Mouse (Mus musculus) MEL (cell line): ENCODE measurements at regions not wholly inside any gene's neighbourhood (a gene's known extent, or its start where the extent isn't known, plus 50 kb on each side); places are given as distances from the start of the nearest gene placed in this dataset.

Experiments
- DNase-seq: peaks from one replicate; pipeline ENCODE4 v3.0.0; 2011; ENCODE audit warnings: low read depth, low spot score
- H3K27ac ChIP-seq: 2 replicates; pipeline ENCODE4 v1.5.1; 2012; ENCODE audit warnings: low read depth, mild to moderate bottlenecking, control low read depth, low read length, moderate library complexity; ENCODE audit not compliant: control insufficient read depth
- H3K27me3 ChIP-seq, 2 experiments: fragments of 150-350 bp in 1 of 2; sonication (generic) in 1 of 2; 2 replicates each; pipeline ENCODE4 v1.6.1; 2012; ENCODE audit warnings: low read length in 2 of 2, mild to moderate bottlenecking in 2 of 2, improper control_type of control experiment in 1 of 2, moderate library complexity in 1 of 2; ENCODE audit not compliant: insufficient read depth in 2 of 2, control insufficient read depth in 1 of 2
- H3K36me3 ChIP-seq, 2 experiments: 2 replicates each; pipeline ENCODE4 v1.6.1; 2012 to 2014; ENCODE audit warnings: low read length in 2 of 2, improper control_type of control experiment in 1 of 2, inconsistent platforms in 1 of 2, mild to moderate bottlenecking in 1 of 2; ENCODE audit not compliant: insufficient read depth in 2 of 2, control insufficient read depth in 1 of 2
- H3K4me1 ChIP-seq, 2 experiments: fragments of 150-350 bp in 1 of 2; sonication (generic) in 1 of 2; 2 replicates each; pipeline ENCODE4 v1.6.1; 2012; ENCODE audit warnings: low read length in 2 of 2, improper control_type of control experiment in 1 of 2, mild to moderate bottlenecking in 1 of 2; ENCODE audit not compliant: insufficient read depth in 2 of 2, control insufficient read depth in 1 of 2
- H3K4me3 ChIP-seq, 2 experiments: fragments of 150-350 bp in 1 of 2; sonication (generic) in 1 of 2; 2 replicates each; pipeline ENCODE4 v1.5.1; 2012; ENCODE audit warnings: low read depth in 2 of 2, low read length in 2 of 2, mild to moderate bottlenecking in 2 of 2, moderate library complexity in 2 of 2, control low read depth in 1 of 2, improper control_type of control experiment in 1 of 2; ENCODE audit not compliant: control insufficient read depth in 1 of 2, insufficient read depth in 1 of 2
- H3K79me2 ChIP-seq: 2 replicates; pipeline ENCODE4 v1.6.1; 2012; ENCODE audit warnings: mild to moderate bottlenecking, low read length, moderate library complexity; ENCODE audit not compliant: control insufficient read depth, poor library complexity, insufficient read depth
- H3K9ac ChIP-seq: 2 replicates; pipeline ENCODE4 v1.6.1; 2012; ENCODE audit warnings: low read depth, mild to moderate bottlenecking, control low read depth, low read length, moderate library complexity; ENCODE audit not compliant: control insufficient read depth, poor library complexity, severe bottlenecking
- H3K9me3 ChIP-seq: fragments of 150-350 bp; sonication (generic); replicated peaks from 2 replicates; pipeline ENCODE4 v1.6.1; 2012; ENCODE audit warnings: mild to moderate bottlenecking, low read length, improper control_type of control experiment, moderate library complexity; ENCODE audit not compliant: insufficient read depth
- CTCF ChIP-seq, 3 experiments: IDR thresholded peaks in 2 of 3; conservative IDR thresholded peaks in 1 of 3; 2 replicates each; pipeline ENCODE4 v1.5.1; 2011 to 2012; ENCODE audit warnings: low read length in 3 of 3, low read depth in 2 of 3, mild to moderate bottlenecking in 2 of 3, improper control_type of control experiment in 1 of 3, inconsistent platforms in 1 of 3, mixed read lengths in 1 of 3, moderate library complexity in 1 of 3; ENCODE audit not compliant: control insufficient read depth in 1 of 3, insufficient read depth in 1 of 3, poor library complexity in 1 of 3, severe bottlenecking in 1 of 3
- ELF1 ChIP-seq: IDR thresholded peaks from 2 replicates; pipeline ENCODE4 v1.6.1; 2014; ENCODE audit warnings: low read depth, mild to moderate bottlenecking, inconsistent platforms, low read length, improper control_type of control experiment, moderate library complexity
- EP300 ChIP-seq, 2 experiments: IDR thresholded peaks; 2 replicates each; pipeline ENCODE4 v1.6.1; 2011; ENCODE audit warnings: improper control_type of control experiment in 2 of 2, low read length in 2 of 2, low read depth in 1 of 2, mild to moderate bottlenecking in 1 of 2
- ETS1 ChIP-seq: IDR thresholded peaks from 2 replicates; pipeline ENCODE4 v1.6.1; 2012; ENCODE audit warnings: low read depth, mild to moderate bottlenecking, inconsistent platforms, low read length, improper control_type of control experiment, moderate library complexity
- GATA1 ChIP-seq: IDR thresholded peaks from 2 replicates; pipeline ENCODE4 v1.6.1; 2011; ENCODE audit warnings: low read depth, low read length, improper control_type of control experiment
- HCFC1 ChIP-seq: IDR thresholded peaks from 2 replicates; pipeline ENCODE4 v1.6.1; 2012; ENCODE audit warnings: low read depth, mild to moderate bottlenecking, inconsistent platforms, low read length, improper control_type of control experiment, moderate library complexity
- JUND ChIP-seq: IDR thresholded peaks from 2 replicates; pipeline ENCODE4 v1.6.1; 2011; ENCODE audit warnings: low read depth, mild to moderate bottlenecking, improper control_type of control experiment, low read length
- KAT2A ChIP-seq: conservative IDR thresholded peaks from 2 replicates; pipeline ENCODE4 v1.6.1; 2012; ENCODE audit warnings: low read depth, low read length, improper control_type of control experiment, inconsistent platforms
- MEF2A ChIP-seq: IDR thresholded peaks from 2 replicates; pipeline ENCODE4 v1.6.1; 2014; ENCODE audit warnings: low read depth, mild to moderate bottlenecking, inconsistent platforms, low read length, improper control_type of control experiment; ENCODE audit not compliant: poor library complexity, insufficient replicate concordance, severe bottlenecking; ENCODE audit errors: extremely low read depth
- MYB ChIP-seq: IDR thresholded peaks from 2 replicates; pipeline ENCODE4 v1.6.1; 2011; ENCODE audit warnings: mild to moderate bottlenecking, low read depth, low read length, improper control_type of control experiment
- MYC ChIP-seq: IDR thresholded peaks from 2 replicates; pipeline ENCODE4 v1.6.1; 2011; ENCODE audit warnings: low read depth, mild to moderate bottlenecking, low read length, improper control_type of control experiment, moderate library complexity
- NRF1 ChIP-seq: IDR thresholded peaks from 2 replicates; pipeline ENCODE4 v1.6.1; 2014; ENCODE audit warnings: low read depth, mild to moderate bottlenecking, inconsistent platforms, low read length, improper control_type of control experiment, moderate library complexity; ENCODE audit not compliant: poor library complexity, insufficient read depth, severe bottlenecking
- POLR2A ChIP-seq, 2 experiments: IDR thresholded peaks; 2 replicates each; pipeline ENCODE4 v1.6.1; 2011 to 2012; ENCODE audit warnings: low read length in 2 of 2, mild to moderate bottlenecking in 2 of 2, control low read depth in 1 of 2, improper control_type of control experiment in 1 of 2, low read depth in 1 of 2, moderate library complexity in 1 of 2; ENCODE audit not compliant: control insufficient read depth in 1 of 2, insufficient read depth in 1 of 2, poor library complexity in 1 of 2
- POLR2AphosphoS5 ChIP-seq: IDR thresholded peaks from 2 replicates; pipeline ENCODE4 v1.6.1; 2012; ENCODE audit warnings: low read depth, borderline replicate concordance, mild to moderate bottlenecking, inconsistent platforms, low read length, moderate library complexity, mixed read lengths
- RCOR1 ChIP-seq: IDR thresholded peaks from 2 replicates; pipeline ENCODE4 v1.6.1; 2012; ENCODE audit warnings: low read depth, mild to moderate bottlenecking, inconsistent platforms, low read length, improper control_type of control experiment
- SIN3A ChIP-seq: IDR thresholded peaks from 2 replicates; pipeline ENCODE4 v1.6.1; 2012; ENCODE audit warnings: low read length, improper control_type of control experiment, inconsistent platforms
- TAL1 ChIP-seq: IDR thresholded peaks from 2 replicates; pipeline ENCODE4 v1.6.1; 2012; ENCODE audit warnings: mild to moderate bottlenecking, inconsistent platforms, low read length, moderate library complexity, mixed read lengths
- TCF12 ChIP-seq: IDR thresholded peaks from 2 replicates; pipeline ENCODE4 v1.6.1; 2014; ENCODE audit warnings: low read depth, mild to moderate bottlenecking, inconsistent platforms, low read length, improper control_type of control experiment, moderate library complexity
- UBTF ChIP-seq: IDR thresholded peaks from 2 replicates; pipeline ENCODE4 v1.6.1; 2012; ENCODE audit warnings: low read depth, mild to moderate bottlenecking, inconsistent platforms, low read length, improper control_type of control experiment, moderate library complexity, borderline replicate concordance; ENCODE audit not compliant: insufficient read depth
- USF1 ChIP-seq: IDR thresholded peaks from 2 replicates; pipeline ENCODE4 v1.6.1; 2014; ENCODE audit warnings: low read depth, mild to moderate bottlenecking, inconsistent platforms, low read length, improper control_type of control experiment, moderate library complexity
- USF2 ChIP-seq, 2 experiments: IDR thresholded peaks; 2 replicates each; pipeline ENCODE4 v1.6.1; 2011 to 2012; ENCODE audit warnings: improper control_type of control experiment in 2 of 2, low read length in 2 of 2, borderline replicate concordance in 1 of 2, inconsistent platforms in 1 of 2, low read depth in 1 of 2, mild to moderate bottlenecking in 1 of 2; ENCODE audit not compliant: insufficient read depth in 1 of 2
- ZC3H11A ChIP-seq: IDR thresholded peaks from 2 replicates; pipeline ENCODE4 v1.6.1; 2012; ENCODE audit warnings: low read depth, mild to moderate bottlenecking, inconsistent platforms, low read length, improper control_type of control experiment
- ZMIZ1 ChIP-seq: IDR thresholded peaks from 2 replicates; pipeline ENCODE4 v1.6.1; 2012; ENCODE audit warnings: low read depth, mild to moderate bottlenecking, inconsistent platforms, low read length, improper control_type of control experiment, moderate library complexity
- ZNF384 ChIP-seq: IDR thresholded peaks from 2 replicates; pipeline ENCODE4 v1.6.1; 2012; ENCODE audit warnings: low read depth, mild to moderate bottlenecking, inconsistent platforms, low read length, improper control_type of control experiment

- H3K36me3 ChIP-seq, result no peaks in the 10 kb centered on the region
Measured at GRCm38 (mm10) chr15:61532040-61532439, 609.2 kb upstream of the A1bg start.

GRCm38 (mm10) chr15:61523036-61523435, 600.2 kb upstream of the A1bg start:
- Histone ChIP-seq H3K79me2 (no peaks in the 10 kb centered on the region), H3K36me3 (no peaks in the 10 kb centered on the region), H3K27ac (no peak overlapping the region), H3K9ac (no peak overlapping the region), H3K4me3 (no peak overlapping the region), H3K27me3 (no peaks in the 10 kb centered on the region)
- TF ChIP-seq SIN3A (no peak), JUND (no peak), ZNF384 (no peak), KAT2A (no peak), EP300 (IDR thresholded peaks at IDR 0.05; ENCODE audit: low read depth in 1 of 2, low read length in 2 of 2) (no peak), MYC (no peak), MYB (no peak), ZC3H11A (no peak), RCOR1 (no peak), USF2 (IDR thresholded peaks at IDR 0.05; ENCODE audit: borderline replicate concordance in 1 of 2, insufficient read depth in 1 of 2, low read depth in 1 of 2, low read length in 2 of 2) (no peak), ZMIZ1 (no peak), CTCF (IDR thresholded peaks at IDR 0.05 in 2 of 3, conservative IDR thresholded peaks at IDR 0.05 in 1 of 3; ENCODE audit: control insufficient read depth in 1 of 3, insufficient read depth in 1 of 3, low read depth in 2 of 3, low read length in 3 of 3, poor library complexity in 1 of 3, severe bottlenecking in 1 of 3) (no peak), ETS1 (no peak), TAL1 (no peak), MEF2A (no peak), TCF12 (no peak), POLR2AphosphoS5 (no peak), UBTF (no peak), HCFC1 (no peak), POLR2A (IDR thresholded peaks at IDR 0.05; ENCODE audit: control insufficient read depth in 1 of 2, insufficient read depth in 1 of 2, low read depth in 1 of 2, low read length in 2 of 2, poor library complexity in 1 of 2) (no peak)
- TF ChIP-seq, all 39 proteins: peak for 0
- DNase-seq, result no peak
- Histone ChIP-seq H3K9me3 (no peaks in the 10 kb centered on the region), H3K4me1 (no peaks in the 10 kb centered on the region)

More at GRCm38 (mm10) chr15:61532040-61532439, 609.2 kb upstream of the A1bg start:
- Histone ChIP-seq H3K79me2 (no peaks in the 10 kb centered on the region), H3K9me3 (no peaks in the 10 kb centered on the region), H3K27me3 (no peaks in the 10 kb centered on the region; a peak in 1 of 4 replicates), H3K4me3 (no peak overlapping the region), H3K27ac (no peak overlapping the region), H3K4me1 (no peaks in the 10 kb centered on the region), H3K9ac (no peak overlapping the region)
- TF ChIP-seq SIN3A (no peak), USF1 (no peak), ZC3H11A (no peak), ELF1 (no peak), GATA1 (no peak), NRF1 (no peak), MEF2A (no peak)
- no peak for DNase-seq
